Mouse (Mus musculus) left cerebral cortex, adult 18-20 months (tissue): ENCODE measurements at regions not wholly inside any gene's neighbourhood (a gene's known extent, or its start where the extent isn't known, plus 50 kb on each side); places are given as distances from the start of the nearest gene placed in this dataset.
A peak's percentile ranks its signal among the peaks of the same experiment; 100 is the strongest.
"Not testable (repeated sequence)": the region's sequence is repeated elsewhere in the genome, so short reads cannot be mapped to it uniquely, and the experiment has no call there.

Experiments
- DNase-seq, 2 experiments: peaks; one replicate each; pipeline ENCODE4 v3.0.0; 2021 to 2022; ENCODE audit warnings: low spot score in 2 of 2, mixed read lengths in 1 of 2

DNA sequence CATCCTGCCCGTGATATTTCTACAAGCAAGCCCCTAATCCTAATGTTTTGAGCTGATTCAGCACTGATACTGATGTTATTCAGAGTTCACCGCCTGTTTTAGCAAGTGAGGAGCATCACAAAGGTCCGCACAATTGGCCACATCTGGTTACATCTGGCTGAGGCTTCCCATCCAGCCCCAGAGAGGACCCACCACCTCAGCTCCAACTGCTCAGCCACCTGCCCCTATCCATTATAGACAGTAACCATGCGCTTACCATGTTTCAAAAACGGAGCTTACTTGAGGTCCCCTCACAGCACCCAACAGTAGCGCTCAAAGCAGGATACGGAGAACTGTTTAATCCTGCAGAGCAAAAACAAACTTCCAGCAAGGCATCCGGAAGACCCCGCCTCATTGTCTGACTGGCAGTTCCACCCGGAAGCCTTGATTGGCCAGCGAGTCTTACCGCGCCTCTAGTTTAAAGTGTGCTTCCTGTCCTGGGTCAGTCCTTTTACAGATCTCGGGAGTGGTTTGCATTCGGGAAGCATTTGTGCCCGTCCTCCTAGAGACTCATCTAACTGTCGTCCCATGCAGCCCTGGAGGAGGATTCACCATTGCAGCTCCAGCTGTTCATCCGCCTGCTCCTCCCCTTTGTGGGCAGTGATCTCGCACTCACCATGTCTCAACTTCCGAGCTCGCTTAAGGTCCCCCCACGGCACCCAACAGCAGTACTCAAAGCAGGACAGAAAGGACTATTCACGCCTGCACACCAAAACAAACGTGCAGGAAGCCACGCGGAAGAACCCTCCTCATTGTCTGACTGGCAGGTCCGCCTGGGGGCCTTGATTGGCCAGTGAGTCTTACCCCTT, 69.9 kb upstream of the Zfp825 start:
- DNase-seq, result peak; percentile 72 to 73

DNA sequence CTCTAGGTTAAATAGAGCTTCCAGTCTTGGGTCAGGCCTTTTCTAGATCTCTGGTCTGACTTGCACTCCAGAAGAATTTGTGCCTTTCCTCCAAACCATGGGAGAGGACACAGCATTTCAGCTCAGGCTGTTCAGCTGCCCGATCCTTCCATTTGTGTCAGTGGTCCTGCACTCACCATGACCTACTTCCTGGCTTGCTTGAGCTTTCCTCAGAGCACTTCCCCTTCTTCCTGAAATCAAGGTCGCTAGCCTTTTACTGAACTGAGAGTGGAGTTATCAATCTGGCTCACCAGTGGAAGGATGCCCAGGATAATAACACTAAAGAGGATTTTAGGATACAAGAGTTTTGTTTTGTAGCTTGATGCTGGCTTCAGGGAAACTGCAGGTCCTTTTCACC, 70.5 kb upstream of the Zfp825 start:
- DNase-seq, result not testable (repeated sequence)

DNA sequence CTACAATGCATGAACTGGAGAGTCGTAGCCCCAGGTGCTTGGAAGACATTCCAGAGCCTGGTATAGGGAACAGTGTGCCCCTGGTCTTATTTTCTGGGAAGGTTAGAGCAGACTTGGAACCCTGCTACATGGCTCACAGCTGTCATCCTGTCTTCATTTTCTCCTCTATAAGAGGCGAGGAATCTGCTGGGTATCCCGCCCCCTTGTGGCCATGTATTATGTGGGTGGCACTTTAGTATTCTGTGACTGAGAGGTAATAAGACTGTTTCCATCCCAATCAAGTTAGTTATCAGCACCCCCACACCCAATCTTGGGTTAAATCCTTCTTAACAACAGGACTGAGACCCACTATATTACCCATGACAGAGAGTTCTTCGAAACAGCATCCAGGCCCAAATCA, 69.4 kb upstream of the Erap1 start:
- DNase-seq, result not testable (repeated sequence)
